Mouse (Mus musculus) heart, adult 2 months (tissue): ENCODE results near the gene Znrf1. TPM values are rescaled to one million over a fixed set of nuclear protein-coding genes. Genes with fewer than 3 reads are reported as not detected.

Source experiments
- DNase-seq, 2 experiments: peaks; one replicate each; pipeline ENCODE4 v3.0.0; 2021
- H3K27ac ChIP-seq: fragments of 200-600 bp; 2 replicates; pipeline ENCODE4 v1.8.1; 2022
- H3K27me3 ChIP-seq: fragments of 200-500 bp; 2 replicates; pipeline ENCODE4 v1.6.1; 2012; ENCODE audit warnings: mild to moderate bottlenecking, low read length, inconsistent platforms, mixed read lengths; ENCODE audit not compliant: control insufficient read depth, insufficient read depth
- H3K36me3 ChIP-seq: fragments of 200-500 bp; 2 replicates; pipeline ENCODE4 v1.6.1; 2012; ENCODE audit warnings: low read length, inconsistent platforms; ENCODE audit not compliant: control insufficient read depth, insufficient read depth
- H3K4me1 ChIP-seq: fragments of 200-500 bp; 2 replicates; pipeline ENCODE4 v1.6.1; 2011; ENCODE audit warnings: low read length; ENCODE audit not compliant: control insufficient read depth, insufficient read depth
- H3K4me3 ChIP-seq: fragments of 200-600 bp; 2 replicates; pipeline ENCODE4 v1.8.1; 2022
- H3K79me2 ChIP-seq: fragments of 200-500 bp; replicated peaks from 2 replicates; pipeline ENCODE4 v1.6.1; 2012; ENCODE audit warnings: mild to moderate bottlenecking, inconsistent platforms, low read length, moderate library complexity, mixed read lengths; ENCODE audit not compliant: control insufficient read depth, insufficient read depth
- H3K9ac ChIP-seq: fragments of 200-500 bp; 2 replicates; pipeline ENCODE4 v1.6.1; 2012; ENCODE audit warnings: low read depth, mild to moderate bottlenecking, control low read depth, inconsistent platforms, low read length, mixed read lengths
- CTCF ChIP-seq: fragments of 200-600 bp; IDR thresholded peaks from 2 replicates; pipeline ENCODE4 v1.8.1; 2022; ENCODE audit warnings: antibody characterized with exemption, mild to moderate bottlenecking, moderate library complexity
- EP300 ChIP-seq: fragments of 200-500 bp; IDR thresholded peaks from 2 replicates; pipeline ENCODE4 v1.6.1; 2011; ENCODE audit warnings: low read depth, low read length, control low read depth; ENCODE audit not compliant: insufficient read depth
- POLR2A ChIP-seq: fragments of 200-500 bp; IDR thresholded peaks from 2 replicates; pipeline ENCODE4 v1.6.1; 2011; ENCODE audit warnings: mild to moderate bottlenecking, low read depth, low read length, control low read depth; ENCODE audit not compliant: insufficient read depth
- WGBS: fragments of 180-500 bp; shearing (Covaris S2); methylation state at CpG from one replicate; pipeline ENCODE4 v1.1.7; 2018; 5-methylcytosine and 5-hydroxymethylcytosine counted together
- intact Hi-C: fragments of 180-260 bp; cut with DNase I; formaldehyde crosslinking; loops from one replicate; pipeline ENCODE4 v1.15.1; 2025
- polyA plus RNA-seq: library from polyadenylated mRNA; depleted of rRNA; stranded (reverse); fragments of >200 nt; gene quantifications from 2 replicates; pipeline ENCODE4 v1.2.3, GENCODE M21; 2012
- total RNA-seq, 2 experiments: library from RNA; stranded (reverse); gene quantifications; 2 replicates each; pipeline ENCODE4 v1.2.3; 2021

Gene Znrf1
- total and polyA plus RNA-seq, 3 experiments, result 54.7 to 66.7 (median 59.0) TPM

- DNase-seq, result peak; percentile 67 to 73
- peak within 1 kb of the TSS; percentile 64 for H3K9ac ChIP-seq
- intact Hi-C loops, result no loop called here
- no peaks in the 10 kb centered on the region for H3K27me3 ChIP-seq
- WGBS, result 23% methylated on average over 13 of the region's 13 CpGs
- H3K79me2 ChIP-seq, result no peaks in the 10 kb centered on the region
- peak within 1 kb of the TSS; percentile 80 for H3K27ac ChIP-seq
- peaks cover 3% of the 10 kb centered on the region for H3K4me1 ChIP-seq
- TF ChIP-seq CTCF (no peak), EP300 (peak; percentile 28; the same call in 1 of the 2 replicates), POLR2A (peak; percentile 77)
- peak within 1 kb of the TSS; percentile 49 for H3K4me3 ChIP-seq
- 0 out of 2 replicates have a peak, but pooled peaks cover 3% of the 10 kb centered on the region for H3K36me3 ChIP-seq
Observed at GRCm38 (mm10) chr8:111630105-111630521, 94.2 kb downstream of the Znrf1 start, which contains the start of gene Ldhd. TSS of gene Ldhd (minus strand) at chr8:111630374.

- no peak for DNase-seq
- H3K36me3 ChIP-seq, result no peaks in the 10 kb centered on the region
- no peak overlapping the region for H3K9ac ChIP-seq
- intact Hi-C loops, result no loop called here
- TF ChIP-seq POLR2A (no peak), EP300 (no peak), CTCF (no peak)
- H3K4me3 ChIP-seq, result no peak overlapping the region
- no peaks in the 10 kb centered on the region for H3K27me3 ChIP-seq
- no peak overlapping the region for H3K27ac ChIP-seq
- H3K4me1 ChIP-seq, result peaks cover 2% of the 10 kb centered on the region; the same call in 1 of the 2 replicates
- WGBS, result 88% methylated on average over 8 of the region's 8 CpGs
- H3K79me2 ChIP-seq, result no peaks in the 10 kb centered on the region
Observed at GRCm38 (mm10) chr8:111631589-111631988, 95.7 kb downstream of the Znrf1 start.

DNA sequence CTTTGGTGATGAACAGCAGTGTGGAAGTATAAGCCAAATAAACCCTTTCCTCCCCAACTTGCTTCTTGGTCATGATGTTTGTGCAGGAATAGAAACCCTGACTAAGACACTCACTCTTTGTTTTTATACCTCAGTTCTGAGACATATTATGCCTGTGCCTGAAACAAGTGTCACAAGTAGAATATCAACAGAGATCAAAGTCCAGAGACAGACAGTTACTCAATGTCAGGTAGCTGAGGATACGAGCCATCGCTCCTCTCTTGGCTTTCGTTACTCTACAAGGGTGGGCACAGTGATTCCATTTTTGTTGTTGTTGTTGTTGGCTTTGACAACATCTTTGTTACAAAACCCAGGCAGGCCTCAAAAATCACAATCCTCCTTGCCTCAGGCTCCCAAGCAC is 97.1 kb downstream of the Znrf1 start:
- Histone ChIP-seq H3K27me3 (no peaks in the 10 kb centered on the region), H3K36me3 (no peaks in the 10 kb centered on the region), H3K4me3 (no peak overlapping the region), H3K79me2 (no peaks in the 10 kb centered on the region), H3K4me1 (peaks cover 2% of the 10 kb centered on the region; the same call in 1 of the 2 replicates), H3K27ac (no peak overlapping the region), H3K9ac (no peak overlapping the region)
- intact Hi-C loops, result no loop called here
- no peak for TF ChIP-seq CTCF
- TF ChIP-seq EP300, result no peak
- TF ChIP-seq POLR2A, result no peak
- WGBS, result 97% methylated on average over 3 of the region's 3 CpGs
- no peak for DNase-seq

- no peaks in the 10 kb centered on the region for H3K79me2 ChIP-seq
- no peak overlapping the region for H3K9ac ChIP-seq
- H3K4me3 ChIP-seq, result no peak overlapping the region
- H3K36me3 ChIP-seq, result no peaks in the 10 kb centered on the region
- TF ChIP-seq CTCF (no peak), EP300 (no peak), POLR2A (no peak)
- DNase-seq, result no peak
- no peaks in the 10 kb centered on the region for H3K27me3 ChIP-seq
- intact Hi-C loops, result no loop called here
- H3K4me1 ChIP-seq, result peaks cover 4% of the 10 kb centered on the region; the same call in 1 of the 2 replicates
- H3K27ac ChIP-seq, result no peak overlapping the region
Observed at GRCm38 (mm10) chr8:111638086-111638485, 102.2 kb downstream of the Znrf1 start.

- Histone ChIP-seq H3K4me1 (peaks cover 4% of the 10 kb centered on the region; the same call in 1 of the 2 replicates), H3K4me3 (no peak overlapping the region), H3K27ac (no peak overlapping the region), H3K9ac (no peak overlapping the region), H3K79me2 (no peaks in the 10 kb centered on the region), H3K36me3 (no peaks in the 10 kb centered on the region), H3K27me3 (no peaks in the 10 kb centered on the region)
- TF ChIP-seq POLR2A (no peak), CTCF (no peak), EP300 (no peak)
- intact Hi-C loops, result loop anchor here (5.0 kb wide), 1 partner anchor 119 kb away; the partner anchor contains the start of gene Wdr59
- no peak for DNase-seq
- 93% methylated on average over 2 of the region's 2 CpGs for WGBS
Observed at GRCm38 (mm10) chr8:111641064-111641463, 105.2 kb downstream of the Znrf1 start.

- Histone ChIP-seq H3K4me3 (peak overlapping the region; percentile 100), H3K27ac (peak overlapping the region; percentile 97), H3K36me3 (no peaks in the 10 kb centered on the region), H3K9ac (peak overlapping the region; percentile 67), H3K4me1 (peaks cover 4% of the 10 kb centered on the region; the same call in 1 of the 2 replicates), H3K79me2 (no peaks in the 10 kb centered on the region), H3K27me3 (no peaks in the 10 kb centered on the region)
- intact Hi-C loops, result loop anchor here (5.0 kb wide), 1 partner anchor 120 kb away; the partner anchor contains the start of gene Wdr59
- no peak for TF ChIP-seq POLR2A
- TF ChIP-seq CTCF, result no peak
- WGBS, result 6% methylated on average over 5 of the region's 5 CpGs
- DNase-seq, result peak; percentile 37 to 44
Observed at GRCm38 (mm10) chr8:111642496-111642895, 106.6 kb downstream of the Znrf1 start.
